Mouse (Mus musculus) thymus, adult 2 months (tissue): ENCODE data around the gene Cyp2d22.

Source experiments
- CTCF ChIP-seq: fragments of 200-500 bp; IDR thresholded peaks from 2 replicates; pipeline ENCODE4 v1.5.1; 2012; ENCODE audit warnings: mild to moderate bottlenecking, control low read depth, low read length, moderate library complexity, borderline replicate concordance; ENCODE audit not compliant: control insufficient read depth, poor library complexity, insufficient read depth; ENCODE audit errors: extremely low read depth
- POLR2A ChIP-seq: fragments of 200-500 bp; IDR thresholded peaks from 2 replicates; pipeline ENCODE4 v1.6.1; 2012; ENCODE audit warnings: mild to moderate bottlenecking, low read length, control low read depth, moderate library complexity; ENCODE audit not compliant: control insufficient read depth, poor library complexity, insufficient read depth; ENCODE audit errors: extremely low read depth

- TF ChIP-seq CTCF (no peak), POLR2A (no peak)
These were observed 5.7 kb upstream of the Cyp2d22 start for GRCm38 (mm10) chr15:82385729-82386128.
